Mouse (Mus musculus) liver, embryonic 14.5 days (tissue): ENCODE measurements around the gene Lhfpl2. TPM values are rescaled to one million over a fixed set of nuclear protein-coding genes. Genes with fewer than 3 reads are reported as not detected.

Experiments used
- ATAC-seq: fragments of 200-750 bp; cut with Nextera tagmentation; 2 replicates; pipeline ENCODE4 v1.8.0; 2017; ENCODE audit warnings: moderate number of reproducible peaks, mild to moderate bottlenecking, moderate library complexity; ENCODE audit not compliant: insufficient read depth
- DNase-seq, 3 experiments: peaks; one replicate each; pipeline ENCODE4 v3.0.0-alpha.2; 2012 to 2013; ENCODE audit warnings: low read depth in 3 of 3, low spot score in 3 of 3
- H3K27ac ChIP-seq: fragments of 300-500 bp; sonication (generic); 2 replicates; pipeline ENCODE4 v1.5.1; 2014; ENCODE audit warnings: moderate library complexity, mild to moderate bottlenecking, control low read depth, inconsistent platforms
- H3K27me3 ChIP-seq: fragments of 300-500 bp; sonication (generic); 2 replicates; pipeline ENCODE4 v1.6.1; 2014; ENCODE audit warnings: mild to moderate bottlenecking, low read length, moderate library complexity; ENCODE audit not compliant: control insufficient read depth, insufficient read depth
- H3K36me3 ChIP-seq: fragments of 300-500 bp; sonication (generic); replicated peaks from 2 replicates; pipeline ENCODE4 v1.6.1; 2014; ENCODE audit warnings: low read depth; ENCODE audit not compliant: control insufficient read depth, insufficient read depth
- H3K4me1 ChIP-seq, 2 experiments: fragments of 200-500 bp in 1 of 2; fragments of 300-500 bp in 1 of 2; sonication (generic) in 1 of 2; replicated peaks; 2 replicates each; pipeline ENCODE4 v1.6.1; 2012 to 2014; ENCODE audit warnings: antibody characterized with exemption in 1 of 2, inconsistent platforms in 1 of 2, low read length in 1 of 2; ENCODE audit not compliant: control insufficient read depth in 2 of 2, insufficient read depth in 2 of 2
- H3K4me2 ChIP-seq: fragments of 300-500 bp; sonication (generic); 2 replicates; pipeline ENCODE4 v1.6.1; 2014; ENCODE audit warnings: low read depth, mild to moderate bottlenecking, control low read depth, moderate library complexity
- H3K4me3 ChIP-seq, 2 experiments: fragments of 200-500 bp in 1 of 2; fragments of 300-500 bp in 1 of 2; sonication (generic) in 1 of 2; 2 replicates each; pipeline ENCODE4 v1.5.1; 2012 to 2014; ENCODE audit warnings: low read depth in 2 of 2, low read length in 2 of 2, mild to moderate bottlenecking in 2 of 2, control low read depth in 1 of 2, inconsistent platforms in 1 of 2, moderate library complexity in 1 of 2; ENCODE audit not compliant: insufficient read depth in 1 of 2
- H3K9ac ChIP-seq: fragments of 300-500 bp; sonication (generic); replicated peaks from 2 replicates; pipeline ENCODE4 v1.6.1; 2014; ENCODE audit warnings: mild to moderate bottlenecking, control low read depth, moderate library complexity
- H3K9me3 ChIP-seq: fragments of 300-500 bp; sonication (generic); 2 replicates; pipeline ENCODE4 v1.6.1; 2016; ENCODE audit warnings: low read length, mixed read lengths; ENCODE audit not compliant: control insufficient read depth
- CTCF ChIP-seq: IDR thresholded peaks from 2 replicates; pipeline ENCODE4 v1.5.1; 2016; ENCODE audit warnings: antibody characterized with exemption, low read depth, control low read depth
- EP300 ChIP-seq: IDR thresholded peaks from 2 replicates; pipeline ENCODE4 v1.6.1; 2016; ENCODE audit warnings: antibody characterized with exemption, low read depth
- WGBS: fragments of 180-500 bp; shearing (Covaris S2); extraction: QIAGEN DNeasy Blood & Tissue Kit; methylation state at CpG from one replicate; pipeline ENCODE4 v1.1.7; 2014; ENCODE audit not compliant: insufficient replicate concordance; 5-methylcytosine and 5-hydroxymethylcytosine counted together
- polyA plus RNA-seq, 2 experiments: library from polyadenylated mRNA; depleted of rRNA in 1 of 2; stranded (reverse) in 1 of 2; unstranded in 1 of 2; fragments of >200 nt; fragmentation: Nextera tagmentation in 1 of 2; extraction: Ambion mirVana in 1 of 2; gene quantifications; 2 replicates each; pipeline versions ENCODE4 v1.2.1 to v1.2.3; 2012 to 2014

Lhfpl2 gene
- polyA plus RNA-seq, 2 experiments = 2.4 to 3.2 TPM

GRCm38 (mm10) chr13:94104866-94105475, 47.4 kb downstream of the Lhfpl2 start:
- DNase-seq (no peak), ATAC-seq (no peak)
- no peak overlapping the region for H3K27ac ChIP-seq
- no peaks in the 10 kb centered on the region for H3K36me3 ChIP-seq
- no peak overlapping the region for H3K4me3 ChIP-seq
- WGBS = 67% methylated on average over 8 of the region's 8 CpGs
- no peak overlapping the region for H3K9ac ChIP-seq
- H3K27me3 ChIP-seq = no peaks in the 10 kb centered on the region
- TF ChIP-seq EP300 = no peak
- no peak for TF ChIP-seq CTCF
- H3K4me1 ChIP-seq = peaks cover 0 to 9% of the 10 kb centered on the region in 2 experiments; a peak in 1 of 4 replicates
- H3K9me3 ChIP-seq = no peaks in the 10 kb centered on the region
- H3K4me2 ChIP-seq = no peak overlapping the region

GRCm38 (mm10) chr13:94106431-94106830, 48.8 kb downstream of the Lhfpl2 start:
- DNase-seq = no peak
- Histone ChIP-seq H3K9me3 (no peaks in the 10 kb centered on the region), H3K36me3 (no peaks in the 10 kb centered on the region), H3K4me3 (no peak overlapping the region), H3K27ac (no peak overlapping the region), H3K27me3 (no peaks in the 10 kb centered on the region), H3K4me2 (no peak overlapping the region), H3K4me1 (peaks cover 0 to 9% of the 10 kb centered on the region in 2 experiments; a peak in 1 of 4 replicates), H3K9ac (no peak overlapping the region)
- no peak for TF ChIP-seq EP300
- TF ChIP-seq CTCF = no peak
- WGBS = 72% methylated on average over 8 of the region's 8 CpGs
- no peak for ATAC-seq

GRCm38 (mm10) chr13:94106983-94107382, 49.4 kb downstream of the Lhfpl2 start:
- Histone ChIP-seq H3K4me2 (no peak overlapping the region), H3K36me3 (no peaks in the 10 kb centered on the region), H3K4me1 (peaks cover 0 to 9% of the 10 kb centered on the region in 2 experiments; a peak in 1 of 4 replicates), H3K27me3 (no peaks in the 10 kb centered on the region), H3K9ac (no peak overlapping the region), H3K27ac (no peak overlapping the region), H3K4me3 (no peak overlapping the region), H3K9me3 (no peaks in the 10 kb centered on the region)
- WGBS = 84% methylated on average over 7 of the region's 7 CpGs
- ATAC-seq (no peak), DNase-seq (no peak)
- TF ChIP-seq EP300 (no peak), CTCF (no peak)

- ATAC-seq = no peak
- H3K4me3 ChIP-seq = no peak overlapping the region
- WGBS = 58% methylated on average over 8 of the region's 8 CpGs
- DNase-seq = no peak
- TF ChIP-seq EP300 (no peak), CTCF (no peak)
- H3K9ac ChIP-seq = no peak overlapping the region
- H3K27me3 ChIP-seq = no peaks in the 10 kb centered on the region
- peaks cover 0 to 2% of the 10 kb centered on the region in 2 experiments; a peak in 1 of 4 replicates for H3K4me1 ChIP-seq
- no peaks in the 10 kb centered on the region for H3K36me3 ChIP-seq
- H3K27ac ChIP-seq = no peak overlapping the region
- no peaks in the 10 kb centered on the region for H3K9me3 ChIP-seq
- no peak overlapping the region for H3K4me2 ChIP-seq
Measured at GRCm38 (mm10) chr13:94110556-94110955, 53.0 kb downstream of the Lhfpl2 start.

GRCm38 (mm10) chr13:94115476-94115875, 57.9 kb downstream of the Lhfpl2 start:
- Histone ChIP-seq H3K36me3 (no peaks in the 10 kb centered on the region), H3K9me3 (no peaks in the 10 kb centered on the region), H3K4me3 (no peak overlapping the region), H3K27me3 (no peaks in the 10 kb centered on the region), H3K27ac (no peak overlapping the region), H3K4me2 (no peak overlapping the region), H3K9ac (no peak overlapping the region), H3K4me1 (peaks cover 0 to 2% of the 10 kb centered on the region in 2 experiments; a peak in 1 of 4 replicates)
- DNase-seq = no peak
- WGBS = 49% methylated on average over 4 of the region's 4 CpGs
- no peak for ATAC-seq
- no peak for TF ChIP-seq CTCF
